Mouse (Mus musculus): ENCODE measurements around the gene Git1.

GRCm38 (mm10) chr11:77444939-77445338 lies 48.4 kb upstream of the Git1 start:
- TF ChIP-seq GATA1 (IDR thresholded peaks at IDR 0.05; ENCODE audit: borderline replicate concordance, low read length) = no peak
- no peak for TF ChIP-seq FLI1 (IDR thresholded peaks at IDR 0.05; ENCODE audit: low read length)
